10 mouse cellular contexts compared by ENCODE assay signal in the genomic region with DNA sequence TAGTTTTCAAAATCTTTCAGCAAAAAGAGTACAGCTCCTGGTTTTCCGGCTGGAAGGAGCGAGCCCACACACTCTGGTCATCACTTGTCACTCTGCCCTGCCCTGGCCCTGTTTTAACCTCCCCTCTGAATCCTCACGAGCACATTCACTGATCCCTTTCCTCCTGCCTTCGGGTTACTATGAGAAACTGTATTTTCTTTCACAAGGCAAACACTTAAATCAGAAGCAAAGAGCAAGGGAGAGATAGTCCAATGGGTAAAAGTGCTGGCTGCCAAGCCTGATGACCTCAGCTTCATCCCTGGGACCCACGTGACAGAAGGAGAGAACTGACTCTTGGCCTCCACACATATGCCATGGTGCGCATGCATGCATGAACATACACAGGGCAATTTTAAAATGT.
DNase-seq lines count a peak whose midpoint lies in the region; ATAC-seq lines count a peak whose summit lies in the region.
"Had no signal": no experiment of that assay in that cellular context is flagged by ENCODE, and none has a peak within 500 bp of the region (broad histone marks: within the 10 kb centered on the region; RNA-seq: fewer than 3 reads in every experiment).

No protein-coding gene starts in this region.

- no peak overlapping the region for H3K4me3 ChIP-seq in forebrain, embryonic 15.5 days
- no peak overlapping the region for H3K4me3 ChIP-seq in forebrain, embryonic 14.5 days (ENCODE audit: low read depth, low read length)
- H3K4me3 ChIP-seq in midbrain, embryonic 12.5 days = no peak overlapping the region
- H3K4me3 ChIP-seq in midbrain, embryonic 11.5 days (ENCODE audit: low read depth, low read length) = no peak overlapping the region
- H3K4me3 ChIP-seq in kidney, embryonic 16.5 days (ENCODE audit: low read length) = no peak overlapping the region
- H3K4me3 ChIP-seq: embryonic facial prominence, embryonic 13.5 days had no signal

- WGBS in forebrain, embryonic 15.5 days = 46% methylated on average over 6 of the region's 6 CpGs
- WGBS in forebrain, embryonic 14.5 days = 47% methylated on average over 6 of the region's 6 CpGs
- WGBS in midbrain, embryonic 12.5 days = 43% methylated on average over 6 of the region's 6 CpGs
- WGBS in midbrain, embryonic 11.5 days = 43% methylated on average over 6 of the region's 6 CpGs
- 16% methylated on average over 6 of the region's 6 CpGs for WGBS in kidney, embryonic 16.5 days

- H3K27me3 ChIP-seq in forebrain, embryonic 15.5 days = no peaks in the 10 kb centered on the region
- no peaks in the 10 kb centered on the region for H3K27me3 ChIP-seq in forebrain, embryonic 14.5 days (replicated peaks; ENCODE audit: control insufficient read depth, insufficient read depth, low read length)
- H3K27me3 ChIP-seq in midbrain, embryonic 12.5 days = no peaks in the 10 kb centered on the region
- H3K27me3 ChIP-seq in midbrain, embryonic 11.5 days (ENCODE audit: control insufficient read depth, insufficient read depth, low read length) = no peaks in the 10 kb centered on the region
- H3K27me3 ChIP-seq in kidney, embryonic 16.5 days (ENCODE audit: insufficient read depth, low read length) = no peaks in the 10 kb centered on the region
- H3K27me3 ChIP-seq: embryonic facial prominence, embryonic 13.5 days had no signal

- H3K9ac ChIP-seq in forebrain, embryonic 15.5 days (replicated peaks) = no peak overlapping the region
- H3K9ac ChIP-seq in forebrain, embryonic 14.5 days (ENCODE audit: low read length) = no peak overlapping the region
- H3K9ac ChIP-seq in midbrain, embryonic 12.5 days (replicated peaks) = 0 out of 2 replicates have a peak overlapping the region, but pooled peaks have one; percentile 6
- no peak overlapping the region for H3K9ac ChIP-seq in midbrain, embryonic 11.5 days (ENCODE audit: low read length)
- H3K9ac ChIP-seq in kidney, embryonic 16.5 days (replicated peaks; ENCODE audit: low read length) = 0 out of 2 replicates have a peak overlapping the region, but pooled peaks have one; percentile 12
- H3K9ac ChIP-seq: embryonic facial prominence, embryonic 13.5 days had no signal

- DNase-seq in forebrain, embryonic 14.5 days (ENCODE audit: low spot score) = no peak
- DNase-seq in midbrain, embryonic 11.5 days (ENCODE audit: low spot score, missing footprints) = no peak
- no peak for DNase-seq in right cerebral cortex, adult 2 months (ENCODE audit: low spot score in 2 of 2)
- no peak for DNase-seq in urinary bladder, postnatal 36 days (ENCODE audit: low spot score in 2 of 2)
- DNase-seq in gastrocnemius, postnatal 4 days (ENCODE audit: low spot score in 2 of 2) = no peak
- DNase-seq: lung, postnatal 14 days had no signal

- no peak overlapping the region for H3K4me2 ChIP-seq in forebrain, embryonic 15.5 days (replicated peaks)
- H3K4me2 ChIP-seq in forebrain, embryonic 14.5 days (ENCODE audit: low read length) = no peak overlapping the region
- H3K4me2 ChIP-seq in midbrain, embryonic 12.5 days (replicated peaks) = no peak overlapping the region
- no peak overlapping the region for H3K4me2 ChIP-seq in midbrain, embryonic 11.5 days
- 0 out of 2 replicates have a peak overlapping the region, but pooled peaks have one; percentile 5 for H3K4me2 ChIP-seq in kidney, embryonic 16.5 days (replicated peaks; ENCODE audit: low read depth, low read length)
- H3K4me2 ChIP-seq: embryonic facial prominence, embryonic 13.5 days had no signal

- H3K4me1 ChIP-seq in forebrain, embryonic 15.5 days = peaks cover 27% of the 10 kb centered on the region
- no peaks in the 10 kb centered on the region; the same call in none of the 2 replicates for H3K4me1 ChIP-seq in forebrain, embryonic 14.5 days (ENCODE audit: control insufficient read depth, insufficient read depth, low read length)
- H3K4me1 ChIP-seq in midbrain, embryonic 12.5 days = peaks cover 16% of the 10 kb centered on the region
- H3K4me1 ChIP-seq in midbrain, embryonic 11.5 days (ENCODE audit: control insufficient read depth, insufficient read depth, low read length) = peaks cover 12% of the 10 kb centered on the region
- peaks cover 59% of the 10 kb centered on the region for H3K4me1 ChIP-seq in kidney, embryonic 16.5 days (ENCODE audit: insufficient read depth, low read length)

- 0 out of 2 replicates have a peak overlapping the region, but pooled peaks have one; percentile 5 for H3K27ac ChIP-seq in forebrain, embryonic 15.5 days (replicated peaks)
- no peak overlapping the region for H3K27ac ChIP-seq in forebrain, embryonic 14.5 days (ENCODE audit: low read depth, low read length)
- no peak overlapping the region for H3K27ac ChIP-seq in midbrain, embryonic 12.5 days (replicated peaks)
- no peak overlapping the region for H3K27ac ChIP-seq in midbrain, embryonic 11.5 days (ENCODE audit: low read depth, low read length)
- peak overlapping the region; percentile 65 for H3K27ac ChIP-seq in kidney, embryonic 16.5 days (ENCODE audit: low read length)
- H3K27ac ChIP-seq: embryonic facial prominence, embryonic 13.5 days had no signal

- no peaks in the 10 kb centered on the region for H3K9me3 ChIP-seq in forebrain, embryonic 15.5 days
- H3K9me3 ChIP-seq in forebrain, embryonic 14.5 days (replicated peaks; ENCODE audit: control insufficient read depth, low read length) = no peaks in the 10 kb centered on the region
- no peaks in the 10 kb centered on the region for H3K9me3 ChIP-seq in midbrain, embryonic 12.5 days
- no peaks in the 10 kb centered on the region for H3K9me3 ChIP-seq in midbrain, embryonic 11.5 days (ENCODE audit: control insufficient read depth, low read length)
- H3K9me3 ChIP-seq in kidney, embryonic 16.5 days (ENCODE audit: low read length) = no peaks in the 10 kb centered on the region
- H3K9me3 ChIP-seq: embryonic facial prominence, embryonic 13.5 days had no signal

- 0 out of 2 replicates have a peak, but pooled peaks cover under 1% of the 10 kb centered on the region for H3K36me3 ChIP-seq in forebrain, embryonic 15.5 days
- no peaks in the 10 kb centered on the region for H3K36me3 ChIP-seq in forebrain, embryonic 14.5 days (ENCODE audit: control insufficient read depth, insufficient read depth, low read length)
- peaks cover 4% of the 10 kb centered on the region; the same call in 1 of the 2 replicates for H3K36me3 ChIP-seq in midbrain, embryonic 12.5 days
- H3K36me3 ChIP-seq in midbrain, embryonic 11.5 days (ENCODE audit: control insufficient read depth, insufficient read depth, low read length) = no peaks in the 10 kb centered on the region
- no peaks in the 10 kb centered on the region for H3K36me3 ChIP-seq in kidney, embryonic 16.5 days (ENCODE audit: insufficient read depth, low read length)
- H3K36me3 ChIP-seq: embryonic facial prominence, embryonic 13.5 days had no signal

- no peak for ATAC-seq in forebrain, embryonic 15.5 days (replicated peaks)
- ATAC-seq in forebrain, embryonic 14.5 days = no peak
- no peak for ATAC-seq in midbrain, embryonic 12.5 days (ENCODE audit: low FRiP score, low read depth)
- ATAC-seq in midbrain, embryonic 11.5 days (ENCODE audit: low FRiP score) = no peak
- ATAC-seq in kidney, embryonic 16.5 days (ENCODE audit: low FRiP score, low TSS enrichment) = peak; percentile 76

Comparison
In these comparisons a context has a peak if more than half of its experiments do, and no peak if none do; other contexts are left out.
1. H3K27ac ChIP-seq: peak in forebrain, embryonic 15.5 days (single experiment) and kidney, embryonic 16.5 days (single experiment); none in forebrain, embryonic 14.5 days (single experiment), midbrain, embryonic 12.5 days (single experiment) and midbrain, embryonic 11.5 days (single experiment).
2. H3K9ac ChIP-seq: peak in midbrain, embryonic 12.5 days (single experiment) and kidney, embryonic 16.5 days (single experiment); none in forebrain, embryonic 15.5 days (single experiment), forebrain, embryonic 14.5 days (single experiment) and midbrain, embryonic 11.5 days (single experiment).